Mouse (Mus musculus): ENCODE measurements around the gene Slc15a1.

DNA sequence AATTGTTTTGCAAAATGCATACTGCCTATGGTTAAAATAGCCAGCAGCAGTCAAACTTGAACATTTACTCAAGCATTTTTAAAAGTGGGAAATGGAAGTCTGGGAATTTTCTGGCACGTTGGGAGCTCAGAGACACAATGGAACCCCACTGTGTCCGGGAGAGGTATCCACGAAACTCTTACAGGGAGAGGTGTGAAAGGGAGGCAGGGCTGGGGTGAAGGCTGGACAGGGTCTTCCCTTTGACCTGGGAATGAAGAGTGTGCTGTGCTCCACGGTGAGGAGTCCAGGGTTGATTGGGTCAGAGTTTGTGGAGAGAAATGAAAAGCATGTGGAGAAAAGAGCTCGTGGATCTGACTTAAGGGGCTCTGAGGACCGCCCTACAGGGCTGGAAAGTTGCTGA is 47.5 kb downstream of the Slc15a1 start:
- TF ChIP-seq CTCF (conservative IDR thresholded peaks at IDR 0.05; ENCODE audit: insufficient read depth, insufficient read length, low read depth, low read length) = no peak
- no peak for TF ChIP-seq POLR2A (IDR thresholded peaks at IDR 0.05; ENCODE audit: low read depth, low read length)

Measured in kidney, adult 2 months (tissue).